ENCODE assay signal across 9 mouse cellular contexts in the genomic region with DNA sequence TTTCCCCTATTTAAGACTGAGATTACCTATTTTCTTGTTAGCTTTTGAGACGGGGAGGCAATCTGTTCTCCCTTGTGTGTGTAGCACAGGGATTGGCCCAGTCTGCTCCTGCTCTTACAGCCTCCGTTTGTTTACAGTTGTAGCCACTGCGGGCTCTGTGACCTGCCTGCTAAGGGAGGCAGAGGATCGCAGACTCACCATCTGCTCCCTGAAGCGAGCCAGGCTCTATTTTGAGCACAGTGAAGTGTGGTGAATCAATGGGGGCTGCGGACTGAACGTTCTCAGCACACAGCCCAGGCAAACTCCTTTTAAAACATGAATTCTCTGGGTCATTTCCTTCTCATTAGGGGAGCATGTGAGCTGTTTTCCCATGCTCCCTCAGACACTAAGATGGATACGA. TPM values are rescaled to one million over a fixed set of nuclear protein-coding genes. Genes with fewer than 3 reads are reported as not detected.
DNase-seq lines count a peak whose midpoint lies in the region; ATAC-seq lines count a peak whose summit lies in the region.
"Had no signal": no experiment of that assay in that cellular context is flagged by ENCODE, and none has a peak within 500 bp of the region (broad histone marks: within the 10 kb centered on the region; RNA-seq: fewer than 3 reads in every experiment).

No protein-coding gene starts in this region.

- H3K4me2 ChIP-seq in neural tube, embryonic 11.5 days (ENCODE audit: low read depth) = no peak overlapping the region
- H3K4me2 ChIP-seq: lung, embryonic 14.5 days had no signal

- H3K9me3 ChIP-seq in neural tube, embryonic 11.5 days (ENCODE audit: control insufficient read depth, low read length) = no peaks in the 10 kb centered on the region

- no peak for DNase-seq in neural tube, embryonic 11.5 days (ENCODE audit: low spot score)
- no peak for DNase-seq in neural tube, embryonic 10.5 days (ENCODE audit: extremely low spot score, low spot score)
- peak; percentile 29 for DNase-seq in left cerebral cortex, adult 11 months (ENCODE audit: low spot score)
- peak; percentile 22 for DNase-seq in right cerebral cortex, postnatal 14 days
- DNase-seq in spleen, postnatal 14 days (ENCODE audit: low spot score in 2 of 2) = no peak
- DNase-seq in lung, postnatal 25 days (ENCODE audit: low spot score) = no peak
- DNase-seq: lung, embryonic 14.5 days had no signal

- no peak overlapping the region for H3K9ac ChIP-seq in neural tube, embryonic 11.5 days (ENCODE audit: low read length)
- H3K9ac ChIP-seq: lung, embryonic 14.5 days had no signal

- H3K27ac ChIP-seq in neural tube, embryonic 11.5 days (ENCODE audit: low read depth, low read length) = 0 out of 2 replicates have a peak overlapping the region, but pooled peaks have one; percentile 6

- WGBS in neural tube, embryonic 11.5 days = 31% methylated on average over 8 of the region's 8 CpGs

- H3K36me3 ChIP-seq in neural tube, embryonic 11.5 days (ENCODE audit: control insufficient read depth, insufficient read depth, low read length) = no peaks in the 10 kb centered on the region

- no peaks in the 10 kb centered on the region for H3K4me1 ChIP-seq in neural tube, embryonic 11.5 days (ENCODE audit: control insufficient read depth, insufficient read depth, low read length)

- H3K27me3 ChIP-seq in neural tube, embryonic 11.5 days (ENCODE audit: control insufficient read depth, insufficient read depth, low read length) = no peaks in the 10 kb centered on the region

- H3K4me3 ChIP-seq in neural tube, embryonic 11.5 days (ENCODE audit: low read depth, low read length) = no peak overlapping the region

- ATAC-seq in neural tube, embryonic 11.5 days (ENCODE audit: insufficient read depth, low FRiP score, low TSS enrichment) = no peak
- ATAC-seq in frontal cortex, adult (ENCODE audit: low TSS enrichment) = peak; percentile 88
- ATAC-seq in megakaryocyte-erythroid progenitor cell, adult 5-6 weeks (replicated peaks; ENCODE audit: low FRiP score, low TSS enrichment, poor library complexity, severe bottlenecking) = no peak

RNA-seq across cellular contexts. Expression of gene Mall, which starts 27.4 kb away (rescaled TPM):
- 2.0 and 2.2 TPM in 2 replicates for polyA plus RNA-seq in neural tube, embryonic 11.5 days (2014; fragmentation: Nextera tagmentation; extraction: Ambion mirVana)
- not detected in 2 replicates for total RNA-seq in megakaryocyte-erythroid progenitor cell, adult 5-6 weeks (2014; fragmentation: Nextera tagmentation)
- not detected in 2 replicates for total RNA-seq in megakaryocyte-erythroid progenitor cell, adult 5-6 weeks (2017)

RNA-seq across cellular contexts. Expression of gene Nphp1, which starts 31.5 kb away (rescaled TPM):
- polyA plus RNA-seq in neural tube, embryonic 11.5 days (2014; fragmentation: Nextera tagmentation; extraction: Ambion mirVana) = 23.2 and 25.6 TPM in 2 replicates
- total RNA-seq in megakaryocyte-erythroid progenitor cell, adult 5-6 weeks (2014; fragmentation: Nextera tagmentation) = 19.2 and 19.3 TPM in 2 replicates
- 24.4 and 26.4 TPM in 2 replicates for total RNA-seq in megakaryocyte-erythroid progenitor cell, adult 5-6 weeks (2017)

RNA-seq across cellular contexts. Expression of gene Mtln, which starts 35.1 kb away (rescaled TPM):
- polyA plus RNA-seq in neural tube, embryonic 11.5 days (2014; fragmentation: Nextera tagmentation; extraction: Ambion mirVana) = 25.2 and 25.7 TPM in 2 replicates
- 30.9 and 33.7 TPM in 2 replicates for total RNA-seq in megakaryocyte-erythroid progenitor cell, adult 5-6 weeks (2014; fragmentation: Nextera tagmentation)
- total RNA-seq in megakaryocyte-erythroid progenitor cell, adult 5-6 weeks (2017) = 50.0 and 59.6 TPM in 2 replicates

Comparison
In these comparisons a context has a peak if more than half of its experiments do, and no peak if none do; other contexts are left out.
1. DNase-seq: peak in left cerebral cortex, adult 11 months (single experiment) and right cerebral cortex, postnatal 14 days (single experiment); none in neural tube, embryonic 11.5 days (single experiment), neural tube, embryonic 10.5 days (single experiment), spleen, postnatal 14 days (0 of 2) and lung, postnatal 25 days (single experiment).